Mouse (Mus musculus) ovary, postnatal 36 days (tissue): ENCODE measurements around the gene Prr12.

Experiments used
- DNase-seq: peaks from one replicate; pipeline ENCODE4 v3.0.0; 2022; ENCODE audit warnings: low spot score, mixed read lengths

Gene Prr12

DNA sequence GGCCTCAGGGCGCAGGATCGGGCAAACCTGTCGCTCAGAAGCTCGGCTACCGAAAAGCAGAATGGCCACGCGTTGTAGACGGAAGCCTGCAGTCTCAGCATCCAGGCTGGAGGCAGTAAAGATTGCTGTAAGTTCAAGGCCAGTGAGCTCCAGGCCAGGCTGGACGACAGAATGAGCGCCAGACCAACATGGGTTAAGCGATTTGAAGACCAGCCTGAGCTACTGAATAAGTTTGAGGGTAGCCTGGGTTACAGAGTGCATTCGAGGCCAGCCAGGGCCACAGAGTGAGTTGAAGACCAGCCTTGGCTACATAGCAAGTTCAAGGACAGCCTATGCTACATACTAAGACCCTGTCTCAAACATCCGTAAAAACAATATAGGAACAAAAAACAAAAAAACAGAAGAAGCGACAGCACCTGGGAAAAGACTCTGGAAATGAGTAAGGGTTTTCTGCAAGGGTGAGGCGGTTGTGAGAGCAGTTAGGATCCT lies 54.7 kb downstream of the Prr12 start:
- DNase-seq, result no peak

DNA sequence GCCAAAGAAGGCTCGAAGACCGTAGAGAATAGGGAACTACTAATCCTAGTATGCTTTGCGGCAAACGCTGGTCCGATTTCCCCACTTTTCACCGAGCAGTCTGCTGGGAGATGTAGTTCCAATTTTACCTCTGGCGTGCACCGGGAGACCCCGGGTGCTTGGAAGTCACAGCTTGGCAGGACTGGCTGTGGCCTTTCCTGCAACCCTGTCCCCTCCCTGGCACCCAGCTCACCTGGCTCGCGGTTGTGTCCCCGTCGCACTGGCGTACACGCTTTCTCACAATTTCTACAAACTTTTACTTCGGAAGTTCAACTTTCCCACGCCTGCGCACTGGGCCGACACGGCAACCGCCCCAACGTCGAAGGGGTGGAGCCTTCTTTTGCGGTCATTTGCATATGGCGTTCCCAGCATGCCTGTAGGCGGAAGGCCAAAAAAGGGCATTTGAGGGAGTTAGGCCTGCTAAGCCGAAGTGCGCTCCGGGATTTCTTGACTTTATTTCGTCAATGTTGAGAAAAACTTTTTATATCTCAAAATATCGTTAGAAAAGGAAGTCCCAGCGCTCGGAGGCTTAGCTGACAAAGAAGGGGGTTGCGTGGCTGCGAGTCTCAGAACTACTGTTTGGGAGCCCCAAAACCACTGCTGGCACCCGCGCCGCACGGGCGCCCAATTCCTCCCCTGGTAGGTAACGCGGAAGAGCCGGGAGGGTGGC lies 55.3 kb downstream of the Prr12 start, which contains the start of gene Irf3:
Gene Irf3 (plus strand): TSS at position 418 of the 709 bp plus-strand sequence.
- DNase-seq, result peak; percentile 92

DNA sequence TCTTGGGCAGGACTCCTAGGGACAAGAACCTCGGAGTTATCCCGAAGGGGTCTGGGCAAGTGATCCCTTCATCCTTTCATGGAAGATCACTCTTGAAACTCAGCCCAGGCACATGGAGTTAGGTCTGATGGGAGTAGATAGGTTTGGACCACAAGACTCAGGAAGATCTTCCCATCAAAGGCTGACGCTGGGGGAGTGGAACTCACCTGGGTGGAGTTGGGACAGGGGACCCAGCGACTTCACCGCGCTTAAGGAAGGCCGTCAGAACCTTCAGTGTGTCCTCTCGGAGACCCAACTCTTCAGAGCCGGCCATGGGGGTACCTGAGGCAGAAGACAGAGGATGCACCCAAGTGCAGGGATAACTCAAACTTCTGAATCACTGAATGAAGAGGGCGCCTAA lies 56.0 kb downstream of the Prr12 start:
- DNase-seq, result no peak

DNA sequence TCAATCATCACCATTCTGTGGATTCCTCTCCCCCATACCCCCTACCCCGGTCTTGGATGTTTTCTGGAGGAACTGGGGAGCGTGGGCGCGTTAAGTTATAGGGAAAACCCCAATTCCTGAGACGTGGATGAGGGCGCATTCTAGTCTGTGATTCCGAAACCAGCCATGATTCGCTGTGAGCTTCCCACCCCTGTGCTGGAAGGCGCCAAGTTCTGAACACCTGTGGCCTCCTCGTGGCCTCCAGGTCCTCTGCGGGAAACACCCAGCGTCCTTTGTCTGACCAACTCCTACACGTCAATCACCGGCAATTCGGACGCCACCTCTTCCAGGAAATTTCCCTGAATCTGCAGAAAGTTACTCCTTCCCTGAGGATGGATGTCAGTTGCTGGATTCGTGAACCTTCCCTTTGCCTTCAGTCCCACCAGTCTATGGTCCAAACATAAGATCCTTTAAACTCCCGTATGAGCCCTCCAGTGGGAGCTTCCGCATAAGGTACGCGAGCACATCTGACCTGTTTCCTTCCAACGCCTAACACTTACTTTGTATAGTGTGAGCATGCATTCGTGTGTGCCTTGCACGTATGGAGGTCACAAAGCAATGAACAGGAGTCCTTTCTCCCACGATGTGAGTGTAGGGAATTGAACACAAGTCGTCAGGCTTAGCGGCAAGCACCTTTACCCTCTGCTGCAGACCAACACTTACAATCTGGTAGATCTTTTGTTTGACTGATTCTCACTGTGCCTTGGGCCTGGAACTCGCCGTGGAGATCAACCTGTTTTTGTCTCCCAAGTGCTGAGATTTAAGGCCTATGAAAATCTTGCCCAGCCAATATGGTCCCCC lies 65.6 kb downstream of the Prr12 start:
- DNase-seq, result no peak

DNA sequence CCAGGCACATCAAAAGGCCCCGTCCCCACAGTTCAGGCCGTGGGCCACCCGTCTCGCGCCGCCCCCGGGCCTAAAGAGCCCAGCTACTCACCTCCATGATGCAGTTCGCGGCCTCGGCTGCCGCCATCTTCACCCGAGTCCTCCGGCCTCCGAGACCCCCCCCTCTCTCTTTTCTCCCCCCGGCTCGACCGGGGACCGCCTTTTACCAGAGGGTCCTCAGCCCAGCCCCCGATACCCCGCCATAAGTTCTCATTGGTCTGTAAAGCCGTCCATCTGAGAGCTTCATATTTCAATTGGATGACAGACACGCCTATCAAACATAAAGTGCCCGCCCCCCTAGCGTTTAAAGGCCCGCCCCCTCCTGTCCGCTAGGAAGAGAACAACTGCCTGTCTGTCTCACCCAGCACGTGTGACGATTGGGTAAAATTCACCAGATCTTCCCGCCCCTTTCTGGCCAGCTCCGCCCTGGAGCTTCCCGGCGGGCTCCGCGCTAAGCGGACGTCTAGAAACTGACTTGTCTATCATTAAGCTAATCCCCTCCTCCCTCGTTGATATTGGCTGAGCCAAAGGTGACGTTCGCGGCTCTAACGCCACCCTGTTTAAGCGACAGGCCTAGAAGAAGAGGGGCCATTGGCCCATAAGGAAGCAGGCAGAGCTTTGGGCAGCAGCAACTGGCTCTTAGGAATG lies 66.3 kb downstream of the Prr12 start, which contains the start of gene Prmt1:
Gene Prmt1 (minus strand): TSS at position 377 of the 687 bp plus-strand sequence.
- peak; percentile 96 for DNase-seq

DNA sequence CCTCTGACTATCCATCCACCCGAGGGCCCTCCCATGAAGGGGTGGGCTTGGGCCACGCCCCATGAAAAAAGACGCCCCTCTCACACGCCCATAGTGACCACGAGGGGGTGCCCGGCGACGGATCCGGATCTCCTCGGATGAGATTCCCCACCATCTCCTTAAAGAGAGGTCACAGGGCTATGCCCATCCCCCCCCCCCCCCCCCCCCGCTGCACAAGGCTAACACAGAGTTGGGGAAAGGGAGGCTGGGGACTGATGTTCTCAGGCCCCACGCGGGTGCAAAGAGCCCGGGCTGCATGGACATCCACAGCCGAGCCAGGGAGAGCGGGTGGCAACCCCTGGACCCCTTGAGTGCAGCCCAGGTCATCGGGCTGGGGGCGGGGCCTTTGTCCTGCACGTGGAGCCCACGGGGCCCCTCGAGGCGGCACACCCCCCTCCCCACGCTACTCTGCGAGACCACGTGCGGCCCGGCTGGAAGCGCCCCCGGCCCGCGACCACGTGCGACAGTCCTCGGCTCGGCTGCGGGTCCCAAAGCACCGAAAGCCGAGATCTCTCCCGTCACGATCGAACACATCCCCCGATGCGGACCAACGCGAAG lies 67.0 kb downstream of the Prr12 start:
- DNase-seq, result peak; percentile 77

DNA sequence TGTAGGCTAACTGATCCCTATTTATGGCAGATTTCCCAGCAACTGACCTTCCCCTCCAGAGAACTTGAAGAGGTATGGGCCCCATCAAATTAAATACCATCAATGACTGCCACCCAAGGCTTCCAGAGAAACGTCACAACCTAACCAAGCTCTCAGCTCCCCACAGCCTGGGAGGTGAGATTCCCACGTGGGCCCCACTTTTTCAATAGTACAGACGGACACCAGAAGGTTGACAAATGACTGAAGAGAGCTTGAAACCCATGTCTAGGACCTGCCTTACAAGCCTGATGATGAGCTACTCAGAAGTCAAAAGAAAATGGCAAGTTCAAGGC lies 67.9 kb downstream of the Prr12 start:
- DNase-seq, result no peak

DNA sequence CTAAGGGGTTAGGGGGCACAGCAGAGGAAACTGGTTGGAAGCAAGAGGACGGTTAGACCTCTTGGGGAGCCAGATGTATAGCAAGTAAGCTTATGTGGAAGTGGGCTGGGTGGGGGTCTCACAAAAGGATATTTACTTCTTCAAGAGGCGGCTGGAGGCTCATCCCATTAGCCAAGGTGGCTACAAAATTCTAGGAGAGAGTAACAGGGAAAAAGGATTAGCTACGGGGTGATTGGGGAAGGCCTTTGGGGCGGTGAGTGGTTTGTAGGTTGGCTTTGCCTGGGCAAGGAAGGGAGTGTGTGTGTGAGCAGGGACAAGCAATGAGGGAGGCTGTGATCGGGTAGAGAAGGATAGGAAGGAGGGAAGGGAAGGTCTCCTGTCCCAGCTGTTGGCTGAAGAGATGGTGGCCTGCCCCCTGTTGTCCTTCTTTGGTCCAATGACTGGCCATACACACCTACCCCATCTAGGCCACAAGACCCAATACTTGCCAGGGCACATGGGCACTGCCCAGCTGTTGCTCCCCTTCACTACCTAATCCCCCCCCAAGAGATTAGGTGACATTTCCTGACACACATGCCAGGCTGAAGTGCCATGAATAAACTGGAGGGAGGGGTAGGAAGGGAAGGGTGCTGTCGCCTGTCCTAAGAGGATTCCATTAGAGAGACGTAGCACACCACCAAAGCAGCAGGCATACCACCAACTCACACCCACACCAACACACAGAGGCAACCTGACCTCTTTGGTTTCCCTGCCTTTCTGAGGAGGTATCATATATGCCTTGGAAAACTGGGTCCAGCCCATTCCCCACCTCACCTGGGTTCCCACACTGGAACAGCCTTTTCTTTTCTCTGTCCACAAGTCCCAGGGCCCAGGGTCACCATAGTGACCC lies 68.5 kb downstream of the Prr12 start:
- no peak for DNase-seq

DNA sequence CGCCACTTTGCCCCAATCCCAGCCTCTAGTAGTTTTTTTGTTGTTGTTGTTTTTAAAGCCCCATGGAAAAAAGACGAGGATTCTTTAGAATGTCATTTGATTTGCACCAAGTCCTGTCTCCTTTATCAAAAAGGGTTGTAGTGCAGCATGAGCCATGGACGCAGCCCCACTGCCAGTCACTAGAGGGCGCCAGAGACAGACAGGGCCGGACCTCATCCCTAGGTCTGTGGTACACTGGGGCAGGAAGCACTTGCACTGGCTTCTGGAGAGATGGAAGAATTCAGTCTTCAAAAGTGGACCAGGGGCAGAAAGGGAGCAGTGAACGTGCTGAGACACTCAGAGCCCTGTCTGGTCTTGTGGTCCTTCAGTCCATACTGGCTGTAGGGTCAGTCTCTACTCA lies 69.6 kb downstream of the Prr12 start:
- DNase-seq, result peak; percentile 82

DNA sequence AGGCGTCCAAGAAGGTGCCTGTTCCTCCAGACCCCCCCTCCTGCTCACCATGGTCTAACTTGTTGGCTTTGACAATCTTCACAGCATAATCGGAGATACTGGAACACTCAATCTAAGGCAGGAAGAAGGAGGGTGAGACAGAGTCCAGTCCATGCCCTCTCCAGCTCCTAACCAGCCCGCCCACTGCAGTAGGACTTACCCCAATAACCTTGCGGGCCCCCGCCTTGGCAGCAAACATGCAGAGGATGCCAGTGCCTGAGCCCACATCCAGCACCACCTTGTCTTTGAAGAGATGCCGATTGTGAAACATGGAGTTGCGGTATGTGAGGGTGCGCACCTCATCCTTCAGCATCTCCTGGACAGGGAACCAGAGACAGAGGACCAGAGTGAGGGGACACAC lies 71.1 kb downstream of the Prr12 start:
- no peak for DNase-seq

DNA sequence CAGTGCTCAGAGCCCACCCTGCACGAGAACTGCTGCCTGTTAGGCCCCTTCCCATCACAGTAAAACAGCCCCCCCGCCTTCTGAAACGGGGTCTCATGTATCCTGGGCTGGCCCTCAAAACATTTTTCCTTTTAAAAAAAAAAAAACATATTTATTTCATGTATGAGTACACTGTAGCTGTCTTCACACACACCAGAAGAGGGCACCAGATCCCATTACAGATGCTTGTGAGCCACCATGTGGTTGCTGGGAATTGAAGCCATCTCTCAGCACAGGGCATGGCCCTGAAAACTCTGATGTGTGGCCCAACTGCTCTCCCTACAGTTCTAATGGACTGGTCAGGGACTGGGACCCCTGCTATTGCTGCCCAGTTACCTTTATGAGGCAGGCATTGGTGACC lies 74.4 kb downstream of the Prr12 start:
- no peak for DNase-seq
